Mouse (Mus musculus): ENCODE measurements at regions not wholly inside any gene's neighbourhood (a gene's known extent, or its start where the extent isn't known, plus 50 kb on each side); places are given as distances from the start of the nearest gene placed in this dataset.

GRCm38 (mm10) chr2:178979451-178979850, 462.8 kb upstream of the Cdh4 start:
- TF ChIP-seq POLR2A (IDR thresholded peaks at IDR 0.05; ENCODE audit: borderline replicate concordance, extremely low read depth, low read depth, low read length): no peak
- no peak for TF ChIP-seq CTCF (IDR thresholded peaks at IDR 0.05; ENCODE audit: insufficient read depth, low read length)
